Mouse (Mus musculus): ENCODE measurements around the gene Ppp1r9b. TPM values are rescaled to one million over a fixed set of nuclear protein-coding genes. Genes with fewer than 3 reads are reported as not detected.

Ppp1r9b gene
- polyA plus RNA-seq, 1 experiment from 2014 or later = 9.3 TPM

GRCm38 (mm10) chr11:95042096-95042495 is 51.3 kb downstream of the Ppp1r9b start:
- peaks cover 19% of the 10 kb centered on the region for H3K4me1 ChIP-seq
- 0 out of 2 replicates have a peak overlapping the region, but pooled peaks have one; percentile 34 for H3K27ac ChIP-seq
- 2% methylated on average over 11 of the region's 11 CpGs for WGBS
- H3K9ac ChIP-seq = peak overlapping the region; percentile 31; the same call in 1 of the 2 replicates
- ATAC-seq (ENCODE audit: borderline replicate concordance, extremely low read depth, low FRiP score, low TSS enrichment) = peak; percentile 21; the same call in 1 of the 2 replicates
- H3K27me3 ChIP-seq = no peaks in the 10 kb centered on the region
- H3K36me3 ChIP-seq = peaks cover 14% of the 10 kb centered on the region
- no peaks in the 10 kb centered on the region for H3K9me3 ChIP-seq
- peak overlapping the region; percentile 85 for H3K4me2 ChIP-seq
- H3K4me3 ChIP-seq = peak overlapping the region; percentile 73

- H3K4me1 ChIP-seq = peaks cover 19% of the 10 kb centered on the region
- H3K9ac ChIP-seq = no peak overlapping the region
- 81% methylated on average over 4 of the region's 4 CpGs for WGBS
- ATAC-seq (ENCODE audit: borderline replicate concordance, extremely low read depth, low FRiP score, low TSS enrichment) = no peak
- H3K36me3 ChIP-seq = peaks cover 14% of the 10 kb centered on the region
- H3K4me2 ChIP-seq = no peak overlapping the region
- H3K4me3 ChIP-seq = no peak overlapping the region
- H3K27me3 ChIP-seq = no peaks in the 10 kb centered on the region
- H3K27ac ChIP-seq = no peak overlapping the region
- no peaks in the 10 kb centered on the region for H3K9me3 ChIP-seq
These were observed 52.2 kb downstream of the Ppp1r9b start for GRCm38 (mm10) chr11:95043060-95043459.

GRCm38 (mm10) chr11:95043608-95044007 is 52.8 kb downstream of the Ppp1r9b start:
- no peak overlapping the region for H3K9ac ChIP-seq
- H3K36me3 ChIP-seq = peaks cover 11% of the 10 kb centered on the region
- 52% methylated on average over 7 of the region's 7 CpGs for WGBS
- H3K27ac ChIP-seq = no peak overlapping the region
- no peaks in the 10 kb centered on the region for H3K9me3 ChIP-seq
- H3K4me2 ChIP-seq = no peak overlapping the region
- no peak overlapping the region for H3K4me3 ChIP-seq
- no peaks in the 10 kb centered on the region for H3K27me3 ChIP-seq
- peaks cover 19% of the 10 kb centered on the region for H3K4me1 ChIP-seq
- no peak for ATAC-seq (ENCODE audit: borderline replicate concordance, extremely low read depth, low FRiP score, low TSS enrichment)

- Histone ChIP-seq H3K4me3 (no peak overlapping the region), H3K27ac (no peak overlapping the region), H3K4me1 (peaks cover 19% of the 10 kb centered on the region), H3K9me3 (no peaks in the 10 kb centered on the region), H3K27me3 (no peaks in the 10 kb centered on the region), H3K9ac (no peak overlapping the region), H3K4me2 (no peak overlapping the region), H3K36me3 (peaks cover 11% of the 10 kb centered on the region)
- ATAC-seq (ENCODE audit: borderline replicate concordance, extremely low read depth, low FRiP score, low TSS enrichment) = no peak
- 45% methylated on average over 13 of the region's 13 CpGs for WGBS
These were observed 53.5 kb downstream of the Ppp1r9b start for GRCm38 (mm10) chr11:95044185-95044870.

GRCm38 (mm10) chr11:95046980-95047680 is 56.3 kb downstream of the Ppp1r9b start:
- H3K4me3 ChIP-seq = no peak overlapping the region
- H3K9me3 ChIP-seq = no peaks in the 10 kb centered on the region
- H3K4me1 ChIP-seq = no peaks in the 10 kb centered on the region
- H3K36me3 ChIP-seq = peaks cover 24% of the 10 kb centered on the region
- H3K27me3 ChIP-seq = no peaks in the 10 kb centered on the region
- no peak overlapping the region for H3K27ac ChIP-seq
- WGBS = 48% methylated on average over 9 of the region's 9 CpGs
- ATAC-seq (ENCODE audit: borderline replicate concordance, extremely low read depth, low FRiP score, low TSS enrichment) = 0 out of 2 replicates have a peak, but pooled peaks have one; percentile 27
- H3K4me2 ChIP-seq = no peak overlapping the region
- H3K9ac ChIP-seq = no peak overlapping the region

GRCm38 (mm10) chr11:95053062-95053461 is 62.2 kb downstream of the Ppp1r9b start:
- no peaks in the 10 kb centered on the region for H3K4me1 ChIP-seq
- peaks cover 31% of the 10 kb centered on the region for H3K36me3 ChIP-seq
- no peak overlapping the region for H3K4me3 ChIP-seq
- H3K27ac ChIP-seq = no peak overlapping the region
- WGBS = 65% methylated on average over 9 of the region's 9 CpGs
- no peaks in the 10 kb centered on the region for H3K9me3 ChIP-seq
- ATAC-seq (ENCODE audit: borderline replicate concordance, extremely low read depth, low FRiP score, low TSS enrichment) = no peak
- no peaks in the 10 kb centered on the region for H3K27me3 ChIP-seq
- no peak overlapping the region for H3K9ac ChIP-seq
- no peak overlapping the region for H3K4me2 ChIP-seq

Other genes starting within 250 kb of the Ppp1r9b start
- 0.25 TPM in 1 of 2 replicates, not detected in the other for gene Cdc34b, start 249.3 kb upstream of the Ppp1r9b start, polyA plus RNA-seq (2015; fragmentation: Nextera tagmentation; extraction: Ambion mirVana)
- not detected in 2 replicates for gene Tmem92, start 208.3 kb upstream of the Ppp1r9b start, polyA plus RNA-seq (2015; fragmentation: Nextera tagmentation; extraction: Ambion mirVana)
- 1,191 and 1,256 TPM in 2 replicates for gene Col1a1, start 54.8 kb upstream of the Ppp1r9b start, polyA plus RNA-seq (2015; fragmentation: Nextera tagmentation; extraction: Ambion mirVana)
- not detected in 2 replicates for gene Hils1, start 23.4 kb upstream of the Ppp1r9b start, polyA plus RNA-seq (2015; fragmentation: Nextera tagmentation; extraction: Ambion mirVana)
- gene Sgca, start 14.7 kb upstream of the Ppp1r9b start, polyA plus RNA-seq (2015; fragmentation: Nextera tagmentation; extraction: Ambion mirVana) = 0.69 and 0.96 TPM in 2 replicates
- gene Samd14, start 18.8 kb downstream of the Ppp1r9b start, polyA plus RNA-seq (2015; fragmentation: Nextera tagmentation; extraction: Ambion mirVana) = 17.1 and 17.4 TPM in 2 replicates
- gene Pdk2, start 50.3 kb downstream of the Ppp1r9b start, polyA plus RNA-seq (2015; fragmentation: Nextera tagmentation; extraction: Ambion mirVana) = 27.8 and 30.9 TPM in 2 replicates
- gene Itga3, start 85.8 kb downstream of the Ppp1r9b start, polyA plus RNA-seq (2015; fragmentation: Nextera tagmentation; extraction: Ambion mirVana) = 27.0 and 27.3 TPM in 2 replicates
- 0.23 and 0.50 TPM in 2 replicates for gene Dlx3, start 129.1 kb downstream of the Ppp1r9b start, polyA plus RNA-seq (2015; fragmentation: Nextera tagmentation; extraction: Ambion mirVana)
- 0.41 and 0.45 TPM in 2 replicates for gene Dlx4, start 155.2 kb downstream of the Ppp1r9b start, polyA plus RNA-seq (2015; fragmentation: Nextera tagmentation; extraction: Ambion mirVana)